Mouse (Mus musculus): ENCODE measurements around the gene Ddah2. TPM values are rescaled to one million over a fixed set of nuclear protein-coding genes. Genes with fewer than 3 reads are reported as not detected.

The Ddah2 gene
- total and polyA plus RNA-seq, 3 experiments = 8.6 to 11.1 TPM; not detected in 1

DNA sequence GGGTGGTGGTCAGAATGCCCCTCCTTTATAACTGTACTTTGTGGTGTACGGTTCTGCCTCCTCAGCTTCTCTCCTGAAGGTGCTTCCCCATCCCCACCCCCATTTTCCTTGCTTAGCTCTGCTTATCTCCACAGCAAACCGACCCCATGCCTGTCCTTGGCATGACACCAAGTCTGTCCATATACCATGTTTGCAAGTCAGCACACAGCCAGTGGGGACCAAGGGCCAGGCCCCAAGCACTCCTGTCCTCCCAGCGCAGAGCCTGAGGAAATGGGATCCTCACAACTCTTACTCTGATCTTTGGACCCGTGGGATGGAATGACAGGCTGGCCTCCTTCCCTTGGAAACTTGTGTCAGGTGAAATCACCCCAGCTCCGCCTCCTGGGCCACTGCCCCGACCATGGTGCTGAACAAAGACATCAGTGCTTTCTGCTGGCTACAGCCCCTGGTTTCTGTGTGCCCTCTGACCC, 44.4 kb downstream of the Ddah2 start (continued):
- TF ChIP-seq BHLHE40 (IDR thresholded peaks at IDR 0.05; ENCODE audit: borderline replicate concordance, low read depth, low read length) (peak; percentile 66; the same call in 1 of the 2 replicates), CHD1 (IDR thresholded peaks at IDR 0.05; ENCODE audit: low read depth, low read length) (no peak; the same call in 1 of the 2 replicates), ZMIZ1 (IDR thresholded peaks at IDR 0.05; ENCODE audit: low read depth, low read length) (no peak), NELFE (IDR thresholded peaks at IDR 0.05; ENCODE audit: low read depth, low read length) (no peak; the same call in 1 of the 2 replicates), JUND (IDR thresholded peaks at IDR 0.05; ENCODE audit: low read depth, low read length) (no peak), TCF12 (IDR thresholded peaks at IDR 0.05; ENCODE audit: low read depth, low read length) (peak; percentile 86), RCOR1 (IDR thresholded peaks at IDR 0.05; ENCODE audit: low read depth, low read length) (peak; percentile 67), E2F4 (IDR thresholded peaks at IDR 0.05; ENCODE audit: borderline replicate concordance, low read depth, low read length) (no peak), GATA1 (IDR thresholded peaks at IDR 0.05; ENCODE audit: low read depth, low read length) (peak; percentile 88), ZKSCAN1 (IDR thresholded peaks at IDR 0.05; ENCODE audit: low read depth, low read length) (no peak), POLR2AphosphoS5 (IDR thresholded peaks at IDR 0.05; ENCODE audit: borderline replicate concordance, low read depth, low read length) (no peak), GABPA (IDR thresholded peaks at IDR 0.05; ENCODE audit: low read depth, low read length) (no peak), MYC (IDR thresholded peaks at IDR 0.05; ENCODE audit: low read depth, low read length) (peak; percentile 63), KAT2A (conservative IDR thresholded peaks at IDR 0.05; ENCODE audit: low read depth, low read length) (no peak), NRF1 (IDR thresholded peaks at IDR 0.05; ENCODE audit: insufficient read depth, low read depth, low read length, poor library complexity, severe bottlenecking) (no peak), UBTF (IDR thresholded peaks at IDR 0.05; ENCODE audit: borderline replicate concordance, insufficient read depth, low read depth, low read length) (no peak)

DNA sequence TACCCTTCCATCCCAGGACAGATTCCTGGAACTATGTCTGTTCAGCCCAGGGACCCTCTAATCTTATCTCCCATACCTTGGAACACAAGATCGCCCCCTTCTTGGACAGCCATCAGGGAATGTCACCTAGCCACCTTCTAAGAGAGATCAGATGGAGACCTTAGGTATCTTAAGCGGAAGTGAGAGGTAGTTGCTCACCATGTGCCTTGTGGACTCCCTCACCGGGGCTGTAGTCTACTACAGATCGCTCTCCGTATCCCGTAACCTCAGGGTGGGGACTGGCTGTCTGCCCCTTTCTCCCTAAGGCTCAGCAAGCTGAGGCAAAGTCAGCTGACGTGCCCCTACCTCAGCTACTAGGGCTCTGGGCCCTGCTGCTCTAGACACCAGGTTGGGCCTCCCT, 45.2 kb downstream of the Ddah2 start:
- peak overlapping the region; percentile 64 for H3K9ac ChIP-seq (ENCODE audit: control insufficient read depth, low read depth, low read length, poor library complexity, severe bottlenecking)
- TF ChIP-seq MYC (IDR thresholded peaks at IDR 0.05; ENCODE audit: low read depth, low read length) = peak; percentile 58; the same call in 1 of the 2 replicates
- TF ChIP-seq MXI1 (IDR thresholded peaks at IDR 0.05; ENCODE audit: low read depth, low read length) = no peak
- no peak for TF ChIP-seq CTCF (IDR thresholded peaks at IDR 0.05 in 2 of 3, conservative IDR thresholded peaks at IDR 0.05 in 1 of 3; ENCODE audit: control insufficient read depth in 1 of 3, insufficient read depth in 1 of 3, low read depth in 2 of 3, low read length in 3 of 3, poor library complexity in 1 of 3, severe bottlenecking in 1 of 3)
- TF ChIP-seq NELFE (IDR thresholded peaks at IDR 0.05; ENCODE audit: low read depth, low read length) = no peak
- TF ChIP-seq HCFC1 (IDR thresholded peaks at IDR 0.05; ENCODE audit: low read depth, low read length) = no peak
- no peak for TF ChIP-seq USF1 (IDR thresholded peaks at IDR 0.05; ENCODE audit: low read depth, low read length)
- TF ChIP-seq POLR2AphosphoS5 (IDR thresholded peaks at IDR 0.05; ENCODE audit: borderline replicate concordance, low read depth, low read length) = no peak
- no peak for TF ChIP-seq ZMIZ1 (IDR thresholded peaks at IDR 0.05; ENCODE audit: low read depth, low read length)
- TF ChIP-seq TBP (IDR thresholded peaks at IDR 0.05; ENCODE audit: low read depth, low read length) = no peak
- TF ChIP-seq MAX (IDR thresholded peaks at IDR 0.05; ENCODE audit: low read length) = peak; percentile 72
- TF ChIP-seq TAL1 (IDR thresholded peaks at IDR 0.05; ENCODE audit: low read length) = 0 out of 2 replicates have a peak, but pooled peaks have one; percentile 13
- TF ChIP-seq ZKSCAN1 (IDR thresholded peaks at IDR 0.05; ENCODE audit: low read depth, low read length) = no peak
- no peak for TF ChIP-seq RCOR1 (IDR thresholded peaks at IDR 0.05; ENCODE audit: low read depth, low read length)
- peak in 1 of 2 experiments; percentile 50; a peak in 2 of 4 replicates for TF ChIP-seq EP300 (IDR thresholded peaks at IDR 0.05; ENCODE audit: low read depth in 1 of 2, low read length in 2 of 2)
- TF ChIP-seq MAZ (IDR thresholded peaks at IDR 0.05; ENCODE audit: low read depth, low read length) = 0 out of 2 replicates have a peak, but pooled peaks have one; percentile 19
- no peak for TF ChIP-seq MAFK (IDR thresholded peaks at IDR 0.05; ENCODE audit: borderline replicate concordance, low read depth, low read length)
- peak overlapping the region; percentile 96 for H3K27ac ChIP-seq (ENCODE audit: control insufficient read depth, low read depth, low read length)
- peaks cover 0 to 31% of the 10 kb centered on the region in 2 experiments; a peak in 3 of 4 replicates for H3K36me3 ChIP-seq (ENCODE audit: control insufficient read depth in 1 of 2, insufficient read depth in 2 of 2, low read length in 2 of 2)
- H3K4me1 ChIP-seq (ENCODE audit: control insufficient read depth in 1 of 2, insufficient read depth in 2 of 2, low read length in 2 of 2) = peaks cover 22 to 36% of the 10 kb centered on the region in 2 experiments
- peak; percentile 61 for DNase-seq (ENCODE audit: low read depth, low spot score)
- no peaks in the 10 kb centered on the region for H3K9me3 ChIP-seq (replicated peaks; ENCODE audit: insufficient read depth, low read length)
- peak overlapping the region in 1 of 2 experiments; percentile 5; a peak in 1 of 4 replicates for H3K4me3 ChIP-seq (ENCODE audit: control insufficient read depth in 1 of 2, insufficient read depth in 1 of 2, low read depth in 2 of 2, low read length in 2 of 2)
- no peaks in the 10 kb centered on the region for H3K79me2 ChIP-seq (ENCODE audit: control insufficient read depth, insufficient read depth, low read length, poor library complexity)
- H3K27me3 ChIP-seq (ENCODE audit: control insufficient read depth in 1 of 2, insufficient read depth in 2 of 2, low read length in 2 of 2) = no peaks in the 10 kb centered on the region

Measured in MEL (cell line).